Mouse (Mus musculus) hindbrain, postnatal 0 days (tissue): ENCODE data around the gene Bcl2l10. TPM values are rescaled to one million over a fixed set of nuclear protein-coding genes. Genes with fewer than 3 reads are reported as not detected.
A peak's percentile ranks its signal among the peaks of the same experiment; 100 is the strongest.
"Not testable (repeated sequence)": the region's sequence is repeated elsewhere in the genome, so short reads cannot be mapped to it uniquely, and the experiment has no call there.

Experiments
- ATAC-seq: fragments of 200-750 bp; cut with Nextera tagmentation; 2 replicates; pipeline ENCODE4 v1.8.0; 2017; ENCODE audit warnings: mild to moderate bottlenecking, moderate TSS enrichment, moderate library complexity
- DNase-seq: peaks from one replicate; pipeline ENCODE4 v3.0.0-alpha.2; 2015; ENCODE audit warnings: low spot score
- H3K27ac ChIP-seq: fragments of 300-500 bp; sonication (generic); 2 replicates; pipeline ENCODE4 v1.5.1; 2014; ENCODE audit warnings: mild to moderate bottlenecking
- H3K27me3 ChIP-seq: fragments of 300-500 bp; sonication (generic); 2 replicates; pipeline ENCODE4 v1.6.1; 2014; ENCODE audit warnings: low read length, mixed read lengths; ENCODE audit not compliant: insufficient read depth
- H3K36me3 ChIP-seq: fragments of 300-500 bp; sonication (generic); 2 replicates; pipeline ENCODE4 v1.6.1; 2014; ENCODE audit warnings: low read length, mixed read lengths; ENCODE audit not compliant: insufficient read depth
- H3K4me1 ChIP-seq: fragments of 300-500 bp; sonication (generic); 2 replicates; pipeline ENCODE4 v1.6.1; 2014; ENCODE audit warnings: antibody characterized with exemption, low read length, mixed read lengths; ENCODE audit not compliant: insufficient read depth
- H3K4me2 ChIP-seq: fragments of 300-500 bp; sonication (generic); 2 replicates; pipeline ENCODE4 v1.6.1; 2014; ENCODE audit warnings: low read depth, mild to moderate bottlenecking, low read length, moderate library complexity, mixed read lengths
- H3K4me3 ChIP-seq: fragments of 300-500 bp; sonication (generic); 2 replicates; pipeline ENCODE4 v1.5.1; 2014; ENCODE audit warnings: low read length
- H3K9ac ChIP-seq: fragments of 300-500 bp; sonication (generic); replicated peaks from 2 replicates; pipeline ENCODE4 v1.6.1; 2014; ENCODE audit warnings: mild to moderate bottlenecking, low read length, moderate library complexity, mixed read lengths
- H3K9me3 ChIP-seq: fragments of 300-500 bp; sonication (generic); 2 replicates; pipeline ENCODE4 v1.6.1; 2016; ENCODE audit warnings: low read length, mixed read lengths
- CTCF ChIP-seq: IDR thresholded peaks from 2 replicates; pipeline ENCODE4 v1.5.1; 2016; ENCODE audit warnings: antibody characterized with exemption, control low read depth, low read depth
- whole genome bisulfite sequencing: fragments of 180-500 bp; shearing (Covaris S2); extraction: QIAGEN DNeasy Blood & Tissue Kit; methylation state at CpG from one replicate; pipeline ENCODE4 v1.1.7; 2014; 5-methylcytosine and 5-hydroxymethylcytosine counted together
- polyA plus RNA-seq: library from polyadenylated mRNA; unstranded; fragments of >200 nt; fragmentation: Nextera tagmentation; extraction: Ambion mirVana; gene quantifications from 2 replicates; pipeline ENCODE4 v1.2.1, GENCODE M21; 2015
- total RNA-seq: library from RNA; depleted of rRNA; stranded (reverse); fragments of >200 nt; gene quantifications from 2 replicates; pipeline ENCODE4 v1.2.3, GENCODE M21; 2014

Gene Bcl2l10
- total and polyA plus RNA-seq, 2 experiments from 2014 or later = 0.73 TPM; not detected in 1

DNA sequence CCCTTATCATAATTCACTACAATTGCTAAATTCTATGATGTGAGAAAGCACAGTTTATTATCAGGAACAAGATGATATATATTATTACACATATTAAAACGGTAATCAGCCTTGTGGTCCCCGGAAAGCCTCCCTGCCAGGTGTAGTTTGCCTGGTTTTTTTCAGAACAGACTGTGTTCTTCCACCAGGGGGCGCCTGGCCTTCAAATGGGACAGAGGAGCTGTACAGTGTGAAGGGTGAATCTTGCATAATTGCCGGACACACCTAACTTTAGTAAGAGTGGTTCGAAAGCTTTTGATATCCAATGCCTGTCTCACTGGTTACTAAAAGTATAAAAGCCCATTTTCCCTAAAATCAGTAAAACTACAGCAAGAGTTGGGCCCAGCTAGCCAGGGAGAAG lies 14.1 kb downstream of the Bcl2l10 start:
- Histone ChIP-seq H3K36me3 (no peaks in the 10 kb centered on the region), H3K4me2 (no peak overlapping the region), H3K27me3 (no peaks in the 10 kb centered on the region), H3K4me1 (no peaks in the 10 kb centered on the region), H3K4me3 (no peak overlapping the region), H3K9ac (no peak overlapping the region), H3K27ac (no peak overlapping the region), H3K9me3 (no peaks in the 10 kb centered on the region)
- DNase-seq (peak; percentile 77), ATAC-seq (peak; percentile 63; the same call in 1 of the 2 replicates)
- 37% methylated on average over 5 of the region's 5 CpGs for WGBS
- peak; percentile 84 for TF ChIP-seq CTCF

GRCm38 (mm10) chr9:75362201-75362600 lies 14.6 kb downstream of the Bcl2l10 start:
- Histone ChIP-seq H3K9ac (no peak overlapping the region), H3K9me3 (no peaks in the 10 kb centered on the region), H3K4me1 (no peaks in the 10 kb centered on the region), H3K4me2 (no peak overlapping the region), H3K27ac (no peak overlapping the region), H3K4me3 (no peak overlapping the region), H3K27me3 (no peaks in the 10 kb centered on the region), H3K36me3 (no peaks in the 10 kb centered on the region)
- ATAC-seq (no peak), DNase-seq (no peak)
- WGBS = 88% methylated on average over 4 of the region's 4 CpGs
- no peak for TF ChIP-seq CTCF

- H3K4me2 ChIP-seq = no peak overlapping the region
- H3K9me3 ChIP-seq = no peaks in the 10 kb centered on the region
- 84% methylated on average over 5 of the region's 5 CpGs for WGBS
- H3K27me3 ChIP-seq = no peaks in the 10 kb centered on the region
- no peak overlapping the region for H3K27ac ChIP-seq
- H3K36me3 ChIP-seq = no peaks in the 10 kb centered on the region
- DNase-seq = no peak
- H3K9ac ChIP-seq = no peak overlapping the region
- ATAC-seq = no peak
- TF ChIP-seq CTCF = no peak
- H3K4me1 ChIP-seq = no peaks in the 10 kb centered on the region
- H3K4me3 ChIP-seq = no peak overlapping the region
Measured at GRCm38 (mm10) chr9:75363001-75363400, 15.4 kb downstream of the Bcl2l10 start.

DNA sequence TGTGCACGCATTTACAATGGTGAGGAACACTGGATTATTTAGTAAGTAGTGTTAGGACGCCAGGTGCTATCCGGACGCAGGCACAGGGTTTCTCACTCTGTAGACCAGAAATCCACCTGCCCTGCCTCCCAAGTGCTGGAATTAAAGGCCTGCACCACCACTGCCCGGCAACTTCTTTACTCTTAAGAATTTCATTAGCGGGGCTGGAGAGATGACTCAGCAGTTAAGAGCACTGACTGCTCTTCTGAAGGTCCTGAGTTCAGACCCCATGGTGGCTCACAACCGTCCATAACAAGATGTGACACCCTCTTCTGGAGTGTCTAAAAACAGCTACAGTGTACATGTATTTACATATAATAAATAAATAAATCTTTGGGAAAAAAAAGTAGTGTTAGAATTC lies 16.1 kb downstream of the Bcl2l10 start:
- not testable (repeated sequence) for H3K36me3 ChIP-seq, H3K4me2 ChIP-seq, H3K4me1 ChIP-seq, H3K27ac ChIP-seq, DNase-seq, ATAC-seq, H3K9me3 ChIP-seq, H3K4me3 ChIP-seq, H3K9ac ChIP-seq, H3K27me3 ChIP-seq
- 72% methylated on average over 7 of the region's 7 CpGs for WGBS

DNA sequence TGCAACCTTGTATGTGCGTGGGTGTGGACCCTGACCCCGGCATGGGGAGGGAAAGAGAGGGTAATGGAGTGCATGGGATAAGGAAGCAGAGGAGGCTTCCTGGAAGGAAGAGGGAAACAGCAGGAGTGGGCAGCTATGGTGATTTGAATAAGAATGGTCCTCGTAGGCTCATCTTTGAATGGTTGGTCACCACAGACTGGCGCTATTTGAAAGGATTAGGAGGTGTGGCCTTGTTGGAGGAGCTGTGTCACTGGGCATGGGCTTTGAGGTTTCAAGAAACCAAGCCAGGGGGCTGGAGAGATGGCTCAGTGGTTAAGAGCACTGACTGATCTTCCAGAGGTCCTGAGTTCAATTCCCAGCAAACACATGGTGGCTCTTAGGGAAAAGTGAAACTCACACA lies 17.6 kb downstream of the Bcl2l10 start:
- no peaks in the 10 kb centered on the region for H3K9me3 ChIP-seq
- TF ChIP-seq CTCF = no peak
- no peak for DNase-seq

GRCm38 (mm10) chr9:75366191-75366590 lies 18.6 kb downstream of the Bcl2l10 start:
- no peaks in the 10 kb centered on the region for H3K36me3 ChIP-seq
- H3K27me3 ChIP-seq = no peaks in the 10 kb centered on the region
- H3K4me2 ChIP-seq = no peak overlapping the region
- H3K4me1 ChIP-seq = no peaks in the 10 kb centered on the region
- DNase-seq (peak; percentile 30), ATAC-seq (peak; percentile 81)
- H3K27ac ChIP-seq = no peak overlapping the region
- TF ChIP-seq CTCF = no peak
- H3K9ac ChIP-seq = no peak overlapping the region
- H3K4me3 ChIP-seq = no peak overlapping the region
- WGBS = 71% methylated on average over 5 of the region's 5 CpGs
- H3K9me3 ChIP-seq = no peaks in the 10 kb centered on the region

More for the DNA sequence above, 17.6 kb downstream of the Bcl2l10 start:
- no peaks in the 10 kb centered on the region for H3K27me3 ChIP-seq
- H3K36me3 ChIP-seq = no peaks in the 10 kb centered on the region
- H3K27ac ChIP-seq = no peak overlapping the region
- no peak overlapping the region for H3K4me2 ChIP-seq
- H3K4me1 ChIP-seq = no peaks in the 10 kb centered on the region
- 66% methylated on average over 4 of the region's 4 CpGs for WGBS
- H3K9ac ChIP-seq = no peak overlapping the region
- no peak overlapping the region for H3K4me3 ChIP-seq
- no peak for ATAC-seq

- Histone ChIP-seq H3K4me1 (no peaks in the 10 kb centered on the region), H3K4me2 (no peak overlapping the region), H3K27me3 (no peaks in the 10 kb centered on the region), H3K27ac (no peak overlapping the region), H3K9ac (no peak overlapping the region), H3K36me3 (no peaks in the 10 kb centered on the region), H3K9me3 (no peaks in the 10 kb centered on the region), H3K4me3 (no peak overlapping the region)
- TF ChIP-seq CTCF = no peak
- DNase-seq (no peak), ATAC-seq (no peak)
- WGBS = 74% methylated on average over 3 of the region's 3 CpGs
Measured at GRCm38 (mm10) chr9:75368779-75369178, 21.2 kb downstream of the Bcl2l10 start.
